Mouse (Mus musculus) naive thymus-derived CD4-positive, alpha-beta T cell, adult 2 months (primary cell): ENCODE data around the gene Hoxa6.
A peak's percentile ranks its signal among the peaks of the same experiment; 100 is the strongest.

Experiments
- DNase-seq: peaks from one replicate; pipeline ENCODE4 v3.0.0-alpha.2; 2011; ENCODE audit warnings: low read depth

Gene Hoxa6

DNA sequence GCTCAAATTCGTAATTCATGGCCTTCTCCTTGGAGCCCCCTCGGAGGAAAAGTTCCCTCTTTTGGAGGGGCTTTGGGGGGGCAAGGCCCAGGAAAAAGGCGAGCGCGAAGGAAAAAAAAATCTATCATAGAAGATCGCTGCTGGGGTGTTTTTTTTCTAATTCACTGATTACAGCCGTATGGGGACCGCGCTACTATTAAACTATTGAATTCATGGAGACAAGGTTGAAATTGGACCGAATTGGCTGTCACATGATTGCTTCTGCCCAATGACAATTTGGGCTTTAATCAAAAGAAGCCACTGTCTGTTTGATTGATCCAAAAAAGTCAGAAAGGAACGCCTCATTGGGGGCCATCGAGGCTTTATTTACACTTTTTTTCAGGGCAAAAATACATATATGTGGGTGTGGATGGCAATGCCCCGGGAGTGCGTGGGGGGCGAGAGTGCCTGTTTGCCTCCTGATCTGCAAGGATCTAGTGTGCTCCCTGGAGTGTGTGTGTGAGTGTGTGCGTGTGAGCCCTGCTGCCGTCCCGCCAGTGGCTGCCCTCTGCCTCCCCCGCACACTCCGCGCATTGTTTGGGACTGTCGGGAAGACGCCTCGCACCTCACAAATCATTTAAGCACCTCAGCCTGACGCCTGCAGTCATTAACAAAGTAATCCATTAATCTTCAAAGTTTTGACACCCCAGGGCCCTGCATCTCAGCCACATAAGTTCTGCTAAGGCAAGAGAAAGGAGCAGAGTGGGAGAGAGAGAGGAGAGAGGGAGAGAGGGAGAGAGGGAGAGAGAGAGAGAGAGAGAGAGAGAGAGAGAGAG is 43.7 kb downstream of the Hoxa6 start, which contains the start of gene Hoxa2:
TSS of gene Hoxa2 (minus strand) at position 206 of the 815 bp plus-strand sequence.
- no peak for DNase-seq

- DNase-seq: no peak
Observed at GRCm38 (mm10) chr6:52164051-52164625, 44.4 kb downstream of the Hoxa6 start.

DNA sequence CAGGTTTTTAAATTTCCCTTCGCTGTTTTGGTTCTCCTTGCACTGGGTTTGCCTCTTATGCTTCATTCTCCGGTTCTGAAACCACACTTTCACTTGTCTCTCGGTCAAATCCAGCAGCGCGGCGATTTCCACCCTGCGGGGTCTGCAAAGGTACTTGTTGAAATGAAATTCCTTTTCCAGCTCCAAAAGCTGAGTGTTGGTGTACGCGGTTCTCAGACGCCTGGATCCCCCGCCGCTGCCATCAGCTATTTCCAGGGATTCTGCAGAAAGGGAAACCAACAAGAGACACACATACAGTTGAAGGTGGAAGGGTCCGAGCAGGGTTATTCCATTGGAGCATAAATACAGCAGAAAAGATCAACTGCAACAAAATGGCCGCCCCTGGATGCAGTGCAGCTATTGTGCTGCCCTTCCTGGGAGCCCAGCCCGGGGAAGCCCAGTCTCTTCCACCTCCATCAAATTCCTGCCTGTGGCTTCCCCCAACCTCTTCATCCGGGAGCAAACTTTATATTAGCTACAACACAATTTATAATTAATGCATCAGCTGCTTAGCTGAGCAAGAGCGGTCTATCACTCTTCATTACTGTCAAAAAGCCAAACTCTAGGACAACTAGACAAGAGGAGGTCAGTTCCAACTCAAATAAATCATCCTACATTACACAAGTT is 45.0 kb downstream of the Hoxa6 start:
- DNase-seq: no peak

GRCm38 (mm10) chr6:52162611-52163365 is 45.7 kb downstream of the Hoxa6 start:
- DNase-seq: no peak

- no peak for DNase-seq
Observed at GRCm38 (mm10) chr6:52162093-52162380, 46.5 kb downstream of the Hoxa6 start.

DNA sequence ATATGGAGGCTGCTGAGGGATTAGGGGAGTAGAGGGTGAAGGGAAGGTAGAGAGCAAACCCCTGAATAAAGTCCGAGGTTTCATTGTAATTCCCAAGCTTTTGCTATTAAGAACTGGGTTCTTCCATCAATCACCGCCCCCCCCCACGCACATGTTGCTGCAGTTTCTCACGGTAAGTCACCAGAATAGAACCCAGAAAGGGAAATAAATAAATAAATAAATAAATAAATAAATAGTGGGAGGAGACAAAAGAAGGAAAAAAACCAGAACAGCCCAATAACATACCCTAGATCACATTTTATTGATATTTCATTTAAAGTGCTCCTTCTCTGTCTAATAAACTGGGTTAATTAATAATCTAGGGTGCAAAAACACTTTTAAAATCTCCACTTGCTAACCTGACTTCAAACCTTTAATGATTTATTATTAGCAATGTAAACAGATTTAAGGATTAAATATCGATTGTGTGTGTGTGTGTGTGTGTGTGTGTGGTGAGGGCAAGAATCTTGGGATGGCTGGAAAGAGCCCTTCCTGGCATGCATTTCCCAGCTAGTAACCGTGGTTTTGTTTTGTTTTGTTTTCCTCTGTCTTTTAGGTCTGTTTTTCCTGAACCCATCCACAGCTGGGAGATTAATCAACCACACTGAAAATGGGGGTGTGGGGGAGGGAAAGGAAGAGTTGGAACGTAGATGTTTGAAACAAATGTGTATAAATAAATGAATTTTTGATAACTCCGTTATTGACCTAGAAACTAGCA is 47.0 kb downstream of the Hoxa6 start:
- DNase-seq: no peak

DNA sequence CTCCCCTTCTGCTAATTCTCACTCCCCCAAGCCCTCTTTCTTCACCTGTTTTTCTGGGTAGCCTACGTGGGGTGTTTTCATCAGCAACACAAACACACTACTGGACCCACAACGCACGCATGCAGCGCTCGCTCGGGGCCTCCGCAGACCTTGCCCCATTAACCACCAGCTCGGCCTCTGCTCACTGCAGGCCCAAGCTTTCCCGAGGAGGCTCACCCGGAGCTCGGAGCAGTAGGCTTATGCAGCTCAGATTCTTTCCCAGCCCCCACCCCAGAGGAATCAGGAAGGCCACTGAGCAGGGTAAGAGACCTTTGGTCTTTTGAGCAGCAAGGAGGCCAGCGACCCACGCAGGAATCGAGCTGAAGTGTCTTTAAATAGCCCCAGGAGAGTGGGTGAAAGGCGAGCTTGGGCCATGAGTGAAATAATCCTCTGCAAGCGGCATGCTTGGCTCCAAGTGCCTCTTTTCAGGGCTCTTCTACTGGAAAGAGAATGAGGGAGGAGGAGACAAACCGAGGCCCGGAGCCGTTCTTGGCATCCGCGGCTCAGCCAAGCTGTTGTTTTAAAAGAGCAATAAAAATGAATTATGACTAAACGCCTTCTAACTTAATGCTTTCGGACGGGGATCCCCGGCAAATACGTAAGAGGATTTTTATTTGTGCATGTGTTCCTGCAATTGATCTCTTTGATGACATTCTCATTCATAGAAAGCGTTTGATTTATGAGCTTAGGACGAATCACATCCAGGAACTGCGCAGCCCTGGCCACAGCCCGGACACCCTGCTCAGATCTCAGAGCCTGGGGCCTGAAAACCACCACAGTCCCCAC is 47.8 kb downstream of the Hoxa6 start:
- DNase-seq: no peak

DNA sequence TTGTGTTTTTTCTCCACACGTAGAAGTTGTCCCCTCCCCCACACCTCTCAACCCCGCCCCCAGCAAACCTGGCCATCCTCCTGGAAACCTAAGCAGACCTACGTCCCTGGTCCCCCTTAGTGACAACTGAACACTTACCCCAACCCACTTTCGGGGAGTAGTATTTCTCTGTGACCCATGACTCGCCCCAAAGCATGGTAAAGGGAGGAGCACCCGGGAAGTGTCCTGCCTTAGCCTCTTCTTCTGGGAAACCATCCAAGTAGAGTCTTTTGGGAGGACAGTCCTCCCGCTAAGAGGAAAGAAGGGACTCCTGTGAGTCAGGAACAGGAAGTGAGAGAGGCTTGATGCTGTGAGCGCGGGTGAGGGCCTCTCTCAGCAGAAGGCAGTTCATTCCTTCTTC is 48.5 kb downstream of the Hoxa6 start:
- DNase-seq: peak; percentile 24

- peak; percentile 23 for DNase-seq
Observed at GRCm38 (mm10) chr6:52159164-52159761, 49.3 kb downstream of the Hoxa6 start.

DNA sequence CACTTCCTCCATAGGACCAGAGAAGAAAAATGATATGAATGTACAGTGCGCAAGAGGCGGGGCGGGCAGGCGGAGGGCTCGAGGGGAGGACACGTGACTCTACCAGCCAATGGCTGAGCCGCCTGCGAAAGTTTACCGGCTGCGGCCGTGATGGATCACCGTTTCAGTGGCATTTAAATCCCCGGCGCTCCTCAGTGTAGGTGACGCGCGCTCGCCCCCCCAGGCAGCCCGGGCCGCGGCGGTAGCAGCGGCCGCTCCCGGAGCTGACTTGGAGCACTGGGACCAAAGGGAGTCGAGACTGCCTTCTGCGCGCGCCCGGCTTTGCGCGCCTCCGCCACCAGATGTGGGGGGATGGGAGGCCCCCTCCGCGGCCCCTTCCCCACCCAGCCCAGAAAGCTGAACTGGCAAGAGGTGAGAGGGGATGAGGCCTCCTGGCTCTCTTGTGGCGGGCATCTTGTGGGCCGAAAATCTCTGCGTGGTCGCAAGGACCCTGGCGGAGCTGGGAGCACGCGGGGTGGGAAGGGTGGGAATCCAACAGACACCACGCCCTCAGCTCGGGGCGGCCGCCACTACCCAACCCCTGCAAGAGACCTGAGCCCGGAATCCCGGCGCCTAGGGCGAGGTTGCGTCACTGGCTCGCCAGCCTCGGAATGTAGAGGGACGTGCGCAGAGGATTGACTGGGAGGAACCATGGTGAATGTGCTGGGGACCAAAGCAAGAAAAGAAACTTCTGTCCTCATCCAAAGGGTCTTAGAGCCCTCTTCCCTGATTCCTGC is 50.1 kb downstream of the Hoxa6 start, which contains the start of gene Hoxa1:
TSS of gene Hoxa1 (minus strand) at position 42 of the 776 bp plus-strand sequence.
- DNase-seq: peak; percentile 85

- DNase-seq: peak; percentile 33
Observed at GRCm38 (mm10) chr6:52157466-52158275, 50.9 kb downstream of the Hoxa6 start.

- DNase-seq: no peak
Observed at GRCm38 (mm10) chr6:52156551-52157200, 51.8 kb downstream of the Hoxa6 start.
